Mouse (Mus musculus) liver, embryonic 14.5 days (tissue): ENCODE data around the gene Tmem176a. TPM values are rescaled to one million over a fixed set of nuclear protein-coding genes. Genes with fewer than 3 reads are reported as not detected.
A peak's percentile ranks its signal among the peaks of the same experiment; 100 is the strongest.

Experiments
- ATAC-seq: fragments of 200-750 bp; cut with Nextera tagmentation; 2 replicates; pipeline ENCODE4 v1.8.0; 2017; ENCODE audit warnings: moderate number of reproducible peaks, mild to moderate bottlenecking, moderate library complexity; ENCODE audit not compliant: insufficient read depth
- DNase-seq, 3 experiments: peaks; one replicate each; pipeline ENCODE4 v3.0.0-alpha.2; 2012 to 2013; ENCODE audit warnings: low read depth in 3 of 3, low spot score in 3 of 3
- H3K27ac ChIP-seq: fragments of 300-500 bp; sonication (generic); 2 replicates; pipeline ENCODE4 v1.5.1; 2014; ENCODE audit warnings: moderate library complexity, mild to moderate bottlenecking, control low read depth, inconsistent platforms
- H3K27me3 ChIP-seq: fragments of 300-500 bp; sonication (generic); 2 replicates; pipeline ENCODE4 v1.6.1; 2014; ENCODE audit warnings: mild to moderate bottlenecking, low read length, moderate library complexity; ENCODE audit not compliant: control insufficient read depth, insufficient read depth
- H3K36me3 ChIP-seq: fragments of 300-500 bp; sonication (generic); replicated peaks from 2 replicates; pipeline ENCODE4 v1.6.1; 2014; ENCODE audit warnings: low read depth; ENCODE audit not compliant: control insufficient read depth, insufficient read depth
- H3K4me1 ChIP-seq, 2 experiments: fragments of 200-500 bp in 1 of 2; fragments of 300-500 bp in 1 of 2; sonication (generic) in 1 of 2; replicated peaks; 2 replicates each; pipeline ENCODE4 v1.6.1; 2012 to 2014; ENCODE audit warnings: antibody characterized with exemption in 1 of 2, inconsistent platforms in 1 of 2, low read length in 1 of 2; ENCODE audit not compliant: control insufficient read depth in 2 of 2, insufficient read depth in 2 of 2
- H3K4me2 ChIP-seq: fragments of 300-500 bp; sonication (generic); 2 replicates; pipeline ENCODE4 v1.6.1; 2014; ENCODE audit warnings: low read depth, mild to moderate bottlenecking, control low read depth, moderate library complexity
- H3K4me3 ChIP-seq, 2 experiments: fragments of 200-500 bp in 1 of 2; fragments of 300-500 bp in 1 of 2; sonication (generic) in 1 of 2; 2 replicates each; pipeline ENCODE4 v1.5.1; 2012 to 2014; ENCODE audit warnings: low read depth in 2 of 2, low read length in 2 of 2, mild to moderate bottlenecking in 2 of 2, control low read depth in 1 of 2, inconsistent platforms in 1 of 2, moderate library complexity in 1 of 2; ENCODE audit not compliant: insufficient read depth in 1 of 2
- H3K9ac ChIP-seq: fragments of 300-500 bp; sonication (generic); replicated peaks from 2 replicates; pipeline ENCODE4 v1.6.1; 2014; ENCODE audit warnings: mild to moderate bottlenecking, control low read depth, moderate library complexity
- H3K9me3 ChIP-seq: fragments of 300-500 bp; sonication (generic); 2 replicates; pipeline ENCODE4 v1.6.1; 2016; ENCODE audit warnings: low read length, mixed read lengths; ENCODE audit not compliant: control insufficient read depth
- CTCF ChIP-seq: IDR thresholded peaks from 2 replicates; pipeline ENCODE4 v1.5.1; 2016; ENCODE audit warnings: antibody characterized with exemption, low read depth, control low read depth
- EP300 ChIP-seq: IDR thresholded peaks from 2 replicates; pipeline ENCODE4 v1.6.1; 2016; ENCODE audit warnings: antibody characterized with exemption, low read depth
- WGBS: fragments of 180-500 bp; shearing (Covaris S2); extraction: QIAGEN DNeasy Blood & Tissue Kit; methylation state at CpG from one replicate; pipeline ENCODE4 v1.1.7; 2014; ENCODE audit not compliant: insufficient replicate concordance; 5-methylcytosine and 5-hydroxymethylcytosine counted together
- polyA plus RNA-seq, 2 experiments: library from polyadenylated mRNA; depleted of rRNA in 1 of 2; stranded (reverse) in 1 of 2; unstranded in 1 of 2; fragments of >200 nt; fragmentation: Nextera tagmentation in 1 of 2; extraction: Ambion mirVana in 1 of 2; gene quantifications; 2 replicates each; pipeline versions ENCODE4 v1.2.1 to v1.2.3; 2012 to 2014

The Tmem176a gene
- polyA plus RNA-seq, 2 experiments, result 34.5 to 126 TPM

DNA sequence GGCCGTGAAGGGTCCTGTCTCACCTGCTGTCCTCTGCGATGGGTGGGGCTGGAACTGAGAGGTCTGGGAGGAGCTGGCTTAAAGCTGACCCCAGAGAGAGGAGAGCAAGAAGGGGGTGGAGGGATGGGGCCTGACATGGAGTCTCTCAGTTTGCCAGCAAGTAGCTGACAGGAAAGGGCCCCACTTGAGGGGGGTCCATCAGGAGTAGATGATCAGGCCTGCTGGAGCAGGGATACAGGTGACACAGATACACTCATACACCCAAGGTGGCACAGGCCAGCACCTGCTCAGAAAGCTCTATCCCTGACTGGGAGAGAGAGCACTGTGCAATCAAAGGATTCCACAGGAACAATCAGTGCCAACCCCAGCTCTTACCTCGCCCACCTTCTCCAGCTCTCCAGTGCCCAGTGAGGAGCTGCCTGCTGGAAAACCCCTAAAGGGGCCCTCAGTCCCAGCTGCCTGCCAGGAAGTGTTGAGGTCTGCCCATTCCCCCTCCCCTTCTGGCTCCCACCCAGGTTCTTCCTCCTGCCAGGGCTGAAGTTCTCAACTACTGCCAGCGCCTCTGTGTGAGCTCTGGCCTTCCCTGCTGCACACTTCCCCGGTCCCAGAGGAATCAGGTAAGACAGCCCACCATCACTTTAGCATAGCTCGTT, 380 bp downstream of the Tmem176a start, which contains the start of gene Tmem176b:
Gene Tmem176b, minus strand, starts transcription at position 524 of the 653 bp plus-strand sequence.
- TF ChIP-seq CTCF (no peak), EP300 (no peak)
- H3K36me3 ChIP-seq, result no peaks in the 10 kb centered on the region
- H3K27me3 ChIP-seq, result no peaks in the 10 kb centered on the region
- no peaks in the 10 kb centered on the region for H3K4me1 ChIP-seq
- ATAC-seq, result peak; percentile 80
- 6% methylated on average over 6 of the region's 6 CpGs for WGBS
- peak within 1 kb of the TSS; percentile 53 for H3K4me2 ChIP-seq
- H3K27ac ChIP-seq, result no peak within 1 kb of the TSS
- H3K4me3 ChIP-seq, result peak within 1 kb of the TSS; percentile 33 to 62
- H3K9ac ChIP-seq, result no peak within 1 kb of the TSS; the same call in 1 of the 2 replicates
- peak; percentile 42 to 45 (median 42) for DNase-seq
- H3K9me3 ChIP-seq, result no peaks in the 10 kb centered on the region

DNA sequence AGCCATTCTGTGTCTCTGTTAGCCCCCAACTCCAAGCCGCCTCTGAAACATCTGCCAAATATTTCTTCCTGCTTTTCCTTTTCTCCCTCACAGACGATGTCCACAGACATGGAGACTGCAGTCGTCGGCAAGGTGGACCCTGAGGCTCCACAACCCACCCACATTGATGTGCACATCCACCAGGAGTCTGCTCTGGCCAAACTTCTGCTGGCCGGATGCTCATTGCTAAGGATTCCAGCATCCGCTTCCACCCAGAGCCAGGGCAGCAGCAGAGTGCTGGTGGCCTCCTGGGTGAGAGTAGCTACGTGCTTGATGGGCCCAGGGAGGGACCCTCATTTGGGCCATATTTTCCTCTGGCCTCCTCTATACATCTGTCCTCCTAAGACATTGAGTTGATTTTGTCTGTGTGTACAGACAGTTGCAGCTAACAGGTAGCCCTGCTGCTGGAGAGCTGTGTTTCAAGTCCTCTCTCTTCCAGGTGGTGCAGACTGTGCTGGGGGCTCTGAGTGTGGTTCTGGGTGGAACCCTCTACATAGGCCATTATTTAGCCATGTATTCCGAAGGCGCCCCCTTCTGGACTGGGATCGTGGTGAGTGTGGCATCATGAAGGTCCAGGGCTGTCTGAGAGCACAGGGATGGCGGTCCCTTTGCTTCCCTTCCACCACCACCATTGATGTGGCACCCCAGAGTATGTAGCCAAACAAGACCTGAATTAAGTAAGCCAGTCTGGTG, 1.6 kb downstream of the Tmem176a start:
- Histone ChIP-seq H3K36me3 (no peaks in the 10 kb centered on the region), H3K9me3 (no peaks in the 10 kb centered on the region), H3K27me3 (no peaks in the 10 kb centered on the region), H3K4me1 (no peaks in the 10 kb centered on the region), H3K4me2 (peak overlapping the region; percentile 16), H3K27ac (no peak overlapping the region), H3K4me3 (peak overlapping the region; percentile 33 to 62; a peak in 3 of 4 replicates), H3K9ac (no peak overlapping the region)
- ATAC-seq (no peak), DNase-seq (no peak)
- 48% methylated on average over 11 of the region's 11 CpGs for WGBS
- TF ChIP-seq CTCF, result peak; percentile 41
- no peak for TF ChIP-seq EP300

DNA sequence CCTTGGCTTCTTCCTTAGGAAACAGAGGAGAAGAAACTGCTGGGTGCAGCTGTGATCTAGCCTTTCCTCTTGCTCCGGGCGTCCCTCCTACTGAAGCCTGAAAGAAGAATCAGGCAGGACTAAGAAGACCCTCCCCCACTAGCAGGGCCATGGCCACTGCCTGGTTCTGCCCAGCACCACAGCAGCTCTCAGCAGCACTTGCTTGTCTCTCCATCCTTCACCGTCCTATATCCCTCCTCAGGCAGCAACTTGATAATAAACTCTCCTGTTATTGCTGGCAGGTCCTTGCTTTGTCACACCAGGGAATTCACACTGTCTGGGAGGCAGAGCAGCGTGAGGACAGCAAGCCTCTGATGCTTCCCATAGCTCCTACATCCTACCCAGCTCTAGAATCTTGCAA, 4.4 kb downstream of the Tmem176a start:
- Histone ChIP-seq H3K4me2 (no peak overlapping the region), H3K36me3 (no peaks in the 10 kb centered on the region), H3K9me3 (no peaks in the 10 kb centered on the region), H3K4me3 (no peak overlapping the region), H3K4me1 (no peaks in the 10 kb centered on the region), H3K9ac (no peak overlapping the region), H3K27me3 (no peaks in the 10 kb centered on the region), H3K27ac (no peak overlapping the region)
- 58% methylated on average over 4 of the region's 4 CpGs for WGBS
- ATAC-seq (no peak), DNase-seq (no peak)
- TF ChIP-seq EP300 (no peak), CTCF (no peak)

DNA sequence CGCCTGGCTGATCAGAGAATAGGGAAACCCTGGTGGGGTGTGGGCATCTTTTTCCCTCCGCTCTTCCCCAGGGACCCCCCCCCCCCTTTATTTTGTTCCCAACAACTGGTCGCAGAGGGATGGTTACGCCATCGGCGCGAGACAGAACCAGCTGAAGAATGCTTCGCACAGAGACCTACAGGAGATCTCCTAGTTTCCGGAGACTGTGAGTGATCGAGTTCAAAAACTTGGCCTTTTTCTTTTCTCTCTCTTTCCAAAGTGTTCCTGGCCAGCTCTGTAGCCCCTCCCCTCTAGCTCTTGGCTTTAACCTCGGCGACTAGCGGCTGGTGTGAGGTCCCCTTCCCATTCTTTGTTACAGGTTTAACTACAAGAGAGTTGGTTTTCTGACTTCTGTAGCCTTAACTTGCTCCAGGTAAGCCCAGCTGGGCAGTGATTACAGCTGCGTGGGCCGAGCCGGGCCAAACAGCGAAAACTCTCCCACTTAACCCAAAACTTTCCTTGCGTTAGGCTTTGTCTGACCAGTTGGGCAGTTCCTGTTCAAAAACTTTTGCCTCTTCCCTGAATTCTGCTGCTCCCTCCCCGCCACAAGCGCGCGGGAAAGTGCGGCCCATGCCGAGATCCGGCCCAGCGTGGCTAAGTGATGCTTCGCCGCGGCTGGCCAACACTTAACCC, 11.2 kb downstream of the Tmem176a start:
- Histone ChIP-seq H3K36me3 (no peaks in the 10 kb centered on the region), H3K9me3 (no peaks in the 10 kb centered on the region), H3K27me3 (no peaks in the 10 kb centered on the region; the same call in 1 of the 2 replicates), H3K9ac (no peak overlapping the region), H3K4me1 (no peaks in the 10 kb centered on the region), H3K4me3 (peak overlapping the region; percentile 19 to 20; a peak in 2 of 4 replicates), H3K4me2 (peak overlapping the region; percentile 34), H3K27ac (no peak overlapping the region)
- ATAC-seq (no peak), DNase-seq (no peak)
- TF ChIP-seq EP300, result no peak
- no peak for TF ChIP-seq CTCF
- 2% methylated on average over 29 of the region's 29 CpGs for WGBS

DNA sequence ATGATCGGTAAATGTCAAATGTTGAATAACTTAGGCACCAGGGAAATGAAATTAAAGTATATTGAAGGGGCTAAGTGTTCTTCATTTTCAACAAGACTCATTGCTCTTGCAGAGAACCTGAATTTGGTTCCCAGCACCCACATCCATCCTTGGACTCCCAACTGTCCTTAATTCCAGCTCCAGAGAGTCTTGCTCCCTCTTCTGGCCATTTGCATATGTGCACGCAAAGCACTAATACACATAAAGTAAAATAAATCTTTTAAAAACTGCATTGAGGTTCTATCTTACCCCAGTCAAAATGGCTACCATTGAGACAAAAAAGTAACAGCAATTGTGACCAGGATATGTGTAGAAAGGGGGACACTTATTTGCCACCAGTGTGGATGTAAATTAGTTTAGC, 13.4 kb downstream of the Tmem176a start:
- DNase-seq (no peak), ATAC-seq (no peak)
- Histone ChIP-seq H3K4me3 (no peak overlapping the region), H3K4me1 (no peaks in the 10 kb centered on the region), H3K9ac (no peak overlapping the region), H3K9me3 (no peaks in the 10 kb centered on the region), H3K27ac (no peak overlapping the region), H3K27me3 (no peaks in the 10 kb centered on the region; the same call in 1 of the 2 replicates), H3K4me2 (no peak overlapping the region), H3K36me3 (no peaks in the 10 kb centered on the region)
- peak; percentile 11; the same call in 1 of the 2 replicates for TF ChIP-seq CTCF
- no peak for TF ChIP-seq EP300
- WGBS, result 75% methylated on average over 2 of the region's 2 CpGs
